Mouse (Mus musculus) ES-Bruce4 (cell line): ENCODE results near the gene Tial1. TPM values are rescaled to one million over a fixed set of nuclear protein-coding genes. Genes with fewer than 3 reads are reported as not detected.

Experiments
- H3K27ac ChIP-seq: 2 replicates; pipeline ENCODE4 v1.5.1; 2012; ENCODE audit warnings: low read length, inconsistent platforms; ENCODE audit not compliant: insufficient read depth
- H3K27me3 ChIP-seq: 2 replicates; pipeline ENCODE4 v1.6.1; 2012; ENCODE audit warnings: mild to moderate bottlenecking, low read length, inconsistent platforms; ENCODE audit not compliant: control insufficient read depth, poor library complexity, insufficient read depth, severe bottlenecking
- H3K36me3 ChIP-seq: 2 replicates; pipeline ENCODE4 v1.6.1; 2012; ENCODE audit warnings: inconsistent platforms, mild to moderate bottlenecking, low read length, moderate library complexity; ENCODE audit not compliant: control insufficient read depth, poor library complexity, insufficient read depth, severe bottlenecking
- H3K4me1 ChIP-seq: one replicate; pipeline ENCODE4 v1.8.1; 2011; ENCODE audit warnings: low read length; ENCODE audit not compliant: control insufficient read depth, insufficient read depth
- H3K4me3 ChIP-seq: 2 replicates; pipeline ENCODE4 v1.5.1; 2011; ENCODE audit warnings: low read depth, mild to moderate bottlenecking, low read length
- H3K9ac ChIP-seq: 2 replicates; pipeline ENCODE4 v1.6.1; 2012; ENCODE audit warnings: low read depth, mild to moderate bottlenecking, inconsistent platforms; ENCODE audit not compliant: poor library complexity, severe bottlenecking
- H3K9me3 ChIP-seq: replicated peaks from 2 replicates; pipeline ENCODE4 v1.6.1; 2012; ENCODE audit warnings: mild to moderate bottlenecking, low read length, inconsistent platforms; ENCODE audit not compliant: control insufficient read depth, poor library complexity, insufficient read depth, severe bottlenecking
- CTCF ChIP-seq: IDR thresholded peaks from one replicate; pipeline ENCODE4 v1.8.1; 2011; ENCODE audit warnings: low read depth, low read length
- EP300 ChIP-seq: IDR thresholded peaks from 2 replicates; pipeline ENCODE4 v1.6.1; 2011; ENCODE audit warnings: low read depth, low read length; ENCODE audit not compliant: insufficient read depth
- POLR2A ChIP-seq: IDR thresholded peaks from one replicate; pipeline ENCODE4 v1.8.1; 2011; ENCODE audit warnings: low read length; ENCODE audit not compliant: insufficient read depth
- polyA plus RNA-seq: library from polyadenylated mRNA; stranded (reverse); fragments of >200 nt; gene quantifications from 2 replicates; pipeline ENCODE4 v1.2.4, GENCODE M21; 2011; ENCODE audit warnings: low read depth; ENCODE audit not compliant: missing spikeins, insufficient read depth, insufficient read length

Tial1 gene
- polyA plus RNA-seq, 1 experiment = 152 TPM

DNA sequence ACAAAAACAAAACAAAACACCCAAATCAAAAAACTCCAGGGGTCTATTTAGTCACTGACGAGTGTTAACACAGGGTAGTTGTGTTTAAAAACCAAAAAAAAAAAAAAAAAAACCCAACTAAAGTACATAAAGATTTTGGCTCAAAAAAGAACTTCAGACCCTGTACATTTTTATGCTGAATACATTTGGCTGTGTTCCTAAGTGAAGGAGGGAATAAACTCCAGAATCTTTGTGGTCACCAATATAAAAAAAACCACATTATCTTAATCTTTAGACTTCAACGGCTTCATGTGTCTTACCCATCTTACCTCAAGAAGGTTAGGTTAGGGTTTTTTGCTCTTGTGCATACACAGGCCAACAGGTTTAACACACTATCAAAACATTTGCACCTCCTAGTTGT, 20.9 kb downstream of the Tial1 start:
- Histone ChIP-seq H3K4me3 (no peak overlapping the region), H3K9me3 (no peaks in the 10 kb centered on the region), H3K4me1 (no peaks in the 10 kb centered on the region), H3K9ac (no peak overlapping the region), H3K27ac (no peak overlapping the region), H3K27me3 (no peaks in the 10 kb centered on the region), H3K36me3 (peaks cover 26% of the 10 kb centered on the region)
- TF ChIP-seq CTCF (no peak), EP300 (no peak), POLR2A (no peak)

- Histone ChIP-seq H3K4me3 (no peak overlapping the region), H3K9me3 (no peaks in the 10 kb centered on the region), H3K4me1 (no peaks in the 10 kb centered on the region), H3K27ac (no peak overlapping the region), H3K9ac (no peak overlapping the region), H3K36me3 (peaks cover 15% of the 10 kb centered on the region), H3K27me3 (no peaks in the 10 kb centered on the region)
- no peak for TF ChIP-seq EP300
- TF ChIP-seq POLR2A = no peak
- TF ChIP-seq CTCF = no peak
Observed at GRCm38 (mm10) chr7:128439251-128439650, 22.3 kb downstream of the Tial1 start.

- Histone ChIP-seq H3K9me3 (no peaks in the 10 kb centered on the region), H3K9ac (no peak overlapping the region), H3K27ac (no peak overlapping the region), H3K36me3 (peaks cover 9% of the 10 kb centered on the region; the same call in 1 of the 2 replicates), H3K4me3 (no peak overlapping the region), H3K4me1 (no peaks in the 10 kb centered on the region), H3K27me3 (no peaks in the 10 kb centered on the region)
- no peak for TF ChIP-seq EP300
- no peak for TF ChIP-seq POLR2A
- TF ChIP-seq CTCF = no peak
Observed at GRCm38 (mm10) chr7:128438131-128438530, 23.4 kb downstream of the Tial1 start.

GRCm38 (mm10) chr7:128433213-128433612, 28.3 kb downstream of the Tial1 start:
- H3K27ac ChIP-seq = no peak overlapping the region
- H3K9me3 ChIP-seq = no peaks in the 10 kb centered on the region
- no peaks in the 10 kb centered on the region for H3K4me1 ChIP-seq
- TF ChIP-seq CTCF (no peak), POLR2A (no peak), EP300 (no peak)
- H3K9ac ChIP-seq = no peak overlapping the region
- no peaks in the 10 kb centered on the region for H3K36me3 ChIP-seq
- H3K27me3 ChIP-seq = no peaks in the 10 kb centered on the region
- H3K4me3 ChIP-seq = no peak overlapping the region

- Histone ChIP-seq H3K4me3 (no peak overlapping the region), H3K36me3 (no peaks in the 10 kb centered on the region), H3K27ac (no peak overlapping the region), H3K27me3 (no peaks in the 10 kb centered on the region), H3K4me1 (no peaks in the 10 kb centered on the region), H3K9ac (no peak overlapping the region), H3K9me3 (no peaks in the 10 kb centered on the region)
- TF ChIP-seq EP300 (no peak), POLR2A (no peak), CTCF (no peak)
Observed at GRCm38 (mm10) chr7:128432574-128432973, 28.9 kb downstream of the Tial1 start.

DNA sequence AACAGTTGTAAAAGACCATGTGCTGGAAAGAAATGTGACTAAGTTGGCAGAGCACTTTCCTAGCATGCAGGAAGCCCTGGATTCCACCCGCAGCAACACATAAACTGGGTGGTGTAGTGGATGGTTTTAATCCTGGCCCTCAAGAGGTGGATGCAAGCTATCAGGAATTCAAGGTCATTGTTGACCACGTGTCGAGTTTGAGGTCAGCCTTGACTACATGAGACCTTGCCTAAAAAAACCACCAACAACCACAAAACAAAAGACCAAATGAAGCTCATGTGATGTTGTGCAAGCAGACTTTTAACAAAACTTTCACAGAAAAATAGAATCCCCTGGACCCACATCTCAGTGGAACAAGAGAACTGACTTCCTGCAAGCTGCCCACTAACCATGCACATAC, 39.0 kb downstream of the Tial1 start:
- Histone ChIP-seq H3K27me3 (peaks cover 12% of the 10 kb centered on the region; the same call in 1 of the 2 replicates), H3K36me3 (no peaks in the 10 kb centered on the region), H3K9ac (no peak overlapping the region), H3K27ac (no peak overlapping the region), H3K4me1 (no peaks in the 10 kb centered on the region), H3K4me3 (no peak overlapping the region), H3K9me3 (no peaks in the 10 kb centered on the region)
- TF ChIP-seq EP300 (no peak), POLR2A (no peak), CTCF (no peak)
